Mouse (Mus musculus): Measurements from ENCODE around the gene Pkn1. TPM values are rescaled to one million over a fixed set of nuclear protein-coding genes. Genes with fewer than 3 reads are reported as not detected.

Gene Pkn1
- polyA plus RNA-seq, 1 experiment from 2014 or later, result 34.6 TPM

DNA sequence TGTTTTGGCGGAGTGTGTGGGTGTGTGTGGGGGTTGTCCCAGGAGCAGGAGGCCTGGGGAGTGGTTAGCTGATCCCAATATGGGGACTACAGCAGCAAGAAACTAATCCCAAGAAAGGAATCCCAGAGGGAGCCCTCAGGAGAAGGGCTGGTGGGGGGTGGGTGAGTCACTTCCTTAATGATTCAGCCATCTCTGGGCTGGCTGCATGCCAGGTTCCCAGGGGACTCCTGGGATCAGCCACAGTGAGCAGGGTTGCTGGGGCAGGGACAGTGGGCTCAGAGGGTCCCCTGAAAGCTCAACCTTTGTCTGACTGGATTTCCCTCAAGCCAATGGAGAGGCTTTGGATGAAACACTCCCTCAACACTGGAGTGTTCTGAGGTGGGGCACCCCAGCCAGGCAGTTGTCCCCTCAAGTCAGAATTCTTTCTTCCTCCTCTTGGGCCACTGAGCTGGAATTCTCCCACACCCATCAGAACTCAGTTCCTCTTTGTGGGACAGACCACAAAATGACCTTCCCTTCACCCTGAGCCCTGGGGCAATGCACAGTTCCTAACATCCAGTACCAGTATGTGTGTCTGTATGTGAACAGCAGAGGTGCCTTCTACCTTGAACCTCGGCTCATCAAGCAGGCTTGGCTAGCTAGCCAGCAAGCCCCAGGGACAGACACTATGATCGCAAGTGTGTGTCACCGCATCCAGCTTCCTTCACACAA is 39.0 kb upstream of the Pkn1 start:
- 75% methylated on average over 4 of the region's 4 CpGs for WGBS
- ATAC-seq (ENCODE audit: low FRiP score), result no peak
- Histone ChIP-seq H3K27me3 (peaks cover 39% of the 10 kb centered on the region), H3K36me3 (no peaks in the 10 kb centered on the region), H3K4me1 (peaks cover 14% of the 10 kb centered on the region), H3K27ac (no peak overlapping the region), H3K4me2 (replicated peaks) (no peak overlapping the region), H3K9ac (no peak overlapping the region), H3K4me3 (no peak overlapping the region), H3K9me3 (replicated peaks) (0 out of 2 replicates have a peak, but pooled peaks cover 6% of the 10 kb centered on the region)

DNA sequence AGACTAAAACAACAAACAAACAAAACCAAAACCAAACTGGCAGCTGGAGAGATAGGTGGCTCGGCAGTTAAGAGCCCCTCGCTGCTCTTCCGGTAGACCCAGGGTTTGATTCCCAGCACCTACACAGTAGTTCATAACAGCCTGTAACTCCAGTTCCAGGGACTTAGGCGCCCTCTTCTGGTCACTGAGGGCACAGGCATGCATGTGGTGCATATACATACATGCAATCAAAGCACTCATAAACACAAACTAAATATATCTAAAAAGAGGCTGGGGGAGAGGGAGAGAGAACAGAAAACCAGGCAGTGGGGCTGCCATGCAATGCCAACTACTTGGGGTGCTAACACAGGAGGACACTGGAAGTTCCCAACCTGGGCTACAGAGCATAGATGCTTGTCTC is 38.4 kb upstream of the Pkn1 start:
- H3K9ac ChIP-seq, result no peak overlapping the region
- H3K4me3 ChIP-seq, result no peak overlapping the region
- WGBS, result 88% methylated on average over 4 of the region's 4 CpGs
- ATAC-seq (ENCODE audit: low FRiP score), result no peak
- H3K36me3 ChIP-seq, result no peaks in the 10 kb centered on the region
- H3K9me3 ChIP-seq (replicated peaks), result 0 out of 2 replicates have a peak, but pooled peaks cover 6% of the 10 kb centered on the region
- H3K27me3 ChIP-seq, result peaks cover 33% of the 10 kb centered on the region
- no peak overlapping the region for H3K27ac ChIP-seq
- H3K4me1 ChIP-seq, result peaks cover 14% of the 10 kb centered on the region
- H3K4me2 ChIP-seq (replicated peaks), result no peak overlapping the region

DNA sequence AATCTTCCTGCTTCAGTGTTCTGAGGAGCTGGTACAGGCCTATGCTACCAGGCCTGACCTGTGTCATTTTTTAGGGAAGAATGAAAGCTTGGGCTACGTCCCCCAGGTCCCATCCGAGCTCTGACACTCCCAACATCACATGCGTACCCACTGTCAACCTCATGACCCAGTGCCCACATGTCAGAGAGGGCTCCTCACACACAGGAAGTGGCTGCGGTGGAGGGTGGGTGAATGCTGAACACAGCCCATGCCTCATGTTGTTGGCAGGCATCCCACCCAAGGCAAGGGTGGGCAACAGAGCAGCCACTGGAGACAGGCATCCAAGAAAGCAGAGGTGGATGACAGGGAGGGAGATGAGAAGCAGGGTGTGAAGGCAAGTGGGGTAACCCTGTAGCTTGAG is 37.7 kb upstream of the Pkn1 start:
- ATAC-seq (ENCODE audit: low FRiP score), result no peak
- WGBS, result 89% methylated on average over 4 of the region's 4 CpGs
- Histone ChIP-seq H3K4me1 (peaks cover 14% of the 10 kb centered on the region), H3K9ac (no peak overlapping the region), H3K9me3 (replicated peaks) (0 out of 2 replicates have a peak, but pooled peaks cover 6% of the 10 kb centered on the region), H3K27me3 (peaks cover 26% of the 10 kb centered on the region), H3K4me2 (replicated peaks) (no peak overlapping the region), H3K36me3 (no peaks in the 10 kb centered on the region), H3K4me3 (no peak overlapping the region), H3K27ac (no peak overlapping the region)

DNA sequence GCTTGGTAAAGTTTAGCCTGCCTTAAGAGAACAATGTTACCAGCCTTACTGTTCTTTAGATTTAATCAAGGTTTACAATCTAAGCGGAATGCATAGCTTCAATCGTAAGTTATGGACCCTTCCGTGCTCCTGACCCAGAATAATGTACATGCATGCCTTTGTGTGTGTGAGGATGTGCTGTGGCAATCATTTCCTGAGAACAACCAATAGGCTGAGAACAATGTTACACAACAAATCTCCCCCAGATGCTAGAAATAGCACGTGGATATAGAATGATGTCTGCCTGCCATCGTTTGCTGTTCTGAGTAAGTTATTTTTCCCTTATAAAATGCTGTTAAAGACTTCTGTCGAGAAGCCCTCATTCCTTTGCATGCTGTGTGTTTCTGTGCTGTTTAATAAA is 33.9 kb upstream of the Pkn1 start:
- Histone ChIP-seq H3K4me3 (no peak overlapping the region), H3K9ac (no peak overlapping the region), H3K36me3 (no peaks in the 10 kb centered on the region), H3K27ac (no peak overlapping the region), H3K4me2 (replicated peaks) (no peak overlapping the region), H3K4me1 (peaks cover 4% of the 10 kb centered on the region; the same call in 1 of the 2 replicates), H3K27me3 (no peaks in the 10 kb centered on the region; the same call in 1 of the 2 replicates), H3K9me3 (replicated peaks) (0 out of 2 replicates have a peak, but pooled peaks cover 6% of the 10 kb centered on the region)
- no peak for ATAC-seq (ENCODE audit: low FRiP score)
- WGBS, result 91% methylated on average over 6 of the region's 6 CpGs

DNA sequence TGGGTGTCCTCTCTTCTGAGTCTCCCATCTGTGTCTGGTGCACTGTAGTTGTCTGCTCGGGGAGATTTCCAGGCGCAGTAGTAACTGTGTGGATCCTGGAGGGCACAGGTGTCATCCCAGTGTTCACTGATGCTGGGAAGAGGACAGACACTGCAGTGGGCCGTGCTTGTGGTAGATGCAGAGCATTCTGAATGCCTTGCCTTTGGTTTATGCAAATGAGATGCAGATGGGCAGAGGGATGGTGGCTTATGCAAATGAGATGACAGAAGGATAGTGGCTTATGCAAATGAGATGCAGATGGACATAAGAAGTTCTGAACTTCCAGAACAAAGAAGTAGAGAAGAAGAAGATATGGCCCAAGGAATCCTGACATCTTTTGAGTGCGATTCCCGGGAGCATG is 32.9 kb upstream of the Pkn1 start:
- Histone ChIP-seq H3K4me1 (no peaks in the 10 kb centered on the region), H3K4me3 (no peak overlapping the region), H3K27me3 (no peaks in the 10 kb centered on the region; the same call in 1 of the 2 replicates), H3K4me2 (replicated peaks) (no peak overlapping the region), H3K27ac (no peak overlapping the region), H3K9me3 (replicated peaks) (no peaks in the 10 kb centered on the region), H3K9ac (no peak overlapping the region), H3K36me3 (no peaks in the 10 kb centered on the region)
- no peak for ATAC-seq (ENCODE audit: low FRiP score)
- 75% methylated on average over 5 of the region's 5 CpGs for WGBS

DNA sequence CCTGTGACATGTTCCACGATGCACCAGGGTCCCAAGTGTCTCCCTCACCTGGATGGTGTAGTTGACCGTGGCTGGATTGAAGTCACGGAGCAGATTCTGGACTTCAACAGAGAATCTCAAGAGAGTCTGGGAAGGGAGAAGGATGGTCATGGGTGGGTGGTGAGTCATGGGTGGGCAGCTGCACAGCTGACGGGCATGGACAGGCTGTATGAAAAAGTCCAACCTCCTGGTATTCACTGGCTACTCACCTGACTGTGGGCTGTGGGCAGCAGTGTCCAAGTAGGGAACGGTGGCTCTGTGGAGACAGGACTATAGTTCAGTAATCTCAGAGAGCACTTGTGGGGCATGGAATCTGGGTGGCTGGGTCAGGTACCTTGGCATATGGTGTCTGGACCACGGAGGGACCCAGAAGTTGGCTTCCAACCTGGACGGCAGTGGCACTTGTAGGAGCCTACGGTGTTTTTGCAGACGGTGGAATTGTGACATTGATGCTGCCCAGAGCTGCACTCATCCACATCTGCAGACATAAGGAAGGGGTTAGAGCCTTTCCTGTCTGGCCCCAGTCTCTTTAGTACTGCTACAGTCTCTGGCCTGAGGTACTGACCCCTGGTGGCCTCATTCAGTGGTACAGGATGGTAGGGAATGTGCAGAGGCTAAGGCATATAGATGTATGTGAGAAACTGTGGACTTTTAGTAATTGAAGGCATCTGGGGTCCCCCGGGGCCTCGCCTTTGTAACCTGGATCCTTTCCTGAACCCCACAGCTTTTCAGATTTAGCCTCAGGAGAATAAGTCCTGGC is 30.2 kb upstream of the Pkn1 start:
- Histone ChIP-seq H3K27me3 (no peaks in the 10 kb centered on the region), H3K27ac (no peak overlapping the region), H3K4me3 (no peak overlapping the region), H3K9ac (no peak overlapping the region), H3K9me3 (replicated peaks) (no peaks in the 10 kb centered on the region), H3K36me3 (peaks cover 16% of the 10 kb centered on the region), H3K4me2 (replicated peaks) (no peak overlapping the region), H3K4me1 (no peaks in the 10 kb centered on the region)
- 83% methylated on average over 11 of the region's 11 CpGs for WGBS
- ATAC-seq (ENCODE audit: low FRiP score), result no peak

DNA sequence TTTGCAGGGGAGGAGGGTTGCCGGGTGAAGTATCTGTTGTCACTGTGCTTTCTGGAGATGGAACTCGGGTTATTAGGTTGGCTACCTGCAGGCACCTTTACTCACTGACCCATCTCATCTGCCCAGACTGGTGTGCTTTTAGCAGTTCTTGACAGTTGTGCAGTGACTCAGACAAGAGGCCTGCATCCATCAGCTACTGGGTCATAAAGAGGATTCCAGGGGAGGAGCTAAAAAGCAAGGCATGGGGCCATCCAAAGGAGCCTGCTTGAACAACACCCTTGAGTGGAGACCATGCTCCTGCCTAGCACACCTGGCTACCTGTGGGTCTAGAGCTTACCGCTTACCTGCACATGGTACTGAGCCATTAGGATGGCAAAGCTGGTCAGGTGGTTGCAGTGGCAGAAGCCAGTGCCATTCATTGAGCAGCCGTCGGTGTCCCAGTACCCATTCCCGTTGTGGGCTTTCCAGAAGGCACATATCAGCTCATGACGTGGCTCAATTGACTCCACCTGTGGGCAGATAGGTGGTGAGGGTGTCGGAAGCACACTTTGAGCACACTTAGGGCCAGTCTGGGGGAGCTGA is 26.6 kb upstream of the Pkn1 start:
- Histone ChIP-seq H3K9ac (no peak overlapping the region), H3K9me3 (replicated peaks) (no peaks in the 10 kb centered on the region), H3K4me1 (no peaks in the 10 kb centered on the region), H3K4me2 (replicated peaks) (no peak overlapping the region), H3K36me3 (peaks cover 52% of the 10 kb centered on the region), H3K27ac (no peak overlapping the region), H3K27me3 (no peaks in the 10 kb centered on the region), H3K4me3 (no peak overlapping the region)
- WGBS, result 94% methylated on average over 8 of the region's 8 CpGs
- ATAC-seq (ENCODE audit: low FRiP score), result no peak; the same call in 1 of the 2 replicates

DNA sequence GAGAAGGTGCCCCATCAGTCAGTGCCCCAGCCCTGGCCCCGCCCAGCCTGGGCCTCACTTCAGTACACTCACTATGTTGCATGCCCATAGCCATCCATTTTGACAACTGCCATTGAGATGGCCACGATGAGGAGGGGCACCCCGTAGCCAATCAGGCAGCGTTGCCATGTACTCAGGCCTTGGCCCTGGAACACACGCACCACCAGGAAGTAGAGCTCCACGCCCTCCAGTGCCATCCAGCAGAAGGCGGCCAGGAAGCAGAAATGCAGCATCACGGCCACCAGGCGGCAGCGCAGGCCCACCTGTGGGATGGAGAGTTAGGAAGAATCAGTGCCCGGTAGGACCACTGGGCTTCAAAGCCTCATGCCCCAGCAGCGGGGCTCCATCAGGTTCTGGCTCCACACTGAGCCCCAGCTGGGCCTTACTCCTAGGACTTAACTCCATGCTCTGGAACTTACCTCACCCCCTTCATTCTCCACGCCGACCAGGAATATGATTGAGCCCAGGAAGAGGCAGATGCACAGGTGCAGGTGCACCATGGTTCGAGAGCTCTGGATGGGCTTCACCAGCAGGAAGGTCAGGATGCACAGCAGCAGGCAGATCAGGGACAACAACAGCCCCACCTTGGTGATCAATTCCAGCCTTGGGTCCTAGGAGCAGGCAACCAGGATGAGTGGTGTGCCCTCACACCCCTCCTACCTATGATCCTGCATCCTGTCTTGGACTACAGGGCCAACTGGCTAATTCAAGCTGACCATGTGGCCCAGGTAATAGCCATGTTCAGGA is 25.9 kb upstream of the Pkn1 start:
- H3K4me3 ChIP-seq, result no peak overlapping the region
- no peaks in the 10 kb centered on the region for H3K4me1 ChIP-seq
- H3K9ac ChIP-seq, result no peak overlapping the region
- no peaks in the 10 kb centered on the region for H3K9me3 ChIP-seq (replicated peaks)
- peak; percentile 53 for ATAC-seq (ENCODE audit: low FRiP score)
- no peak overlapping the region for H3K27ac ChIP-seq
- H3K27me3 ChIP-seq, result no peaks in the 10 kb centered on the region
- peaks cover 60% of the 10 kb centered on the region for H3K36me3 ChIP-seq
- no peak overlapping the region for H3K4me2 ChIP-seq (replicated peaks)
- WGBS, result 47% methylated on average over 15 of the region's 15 CpGs

DNA sequence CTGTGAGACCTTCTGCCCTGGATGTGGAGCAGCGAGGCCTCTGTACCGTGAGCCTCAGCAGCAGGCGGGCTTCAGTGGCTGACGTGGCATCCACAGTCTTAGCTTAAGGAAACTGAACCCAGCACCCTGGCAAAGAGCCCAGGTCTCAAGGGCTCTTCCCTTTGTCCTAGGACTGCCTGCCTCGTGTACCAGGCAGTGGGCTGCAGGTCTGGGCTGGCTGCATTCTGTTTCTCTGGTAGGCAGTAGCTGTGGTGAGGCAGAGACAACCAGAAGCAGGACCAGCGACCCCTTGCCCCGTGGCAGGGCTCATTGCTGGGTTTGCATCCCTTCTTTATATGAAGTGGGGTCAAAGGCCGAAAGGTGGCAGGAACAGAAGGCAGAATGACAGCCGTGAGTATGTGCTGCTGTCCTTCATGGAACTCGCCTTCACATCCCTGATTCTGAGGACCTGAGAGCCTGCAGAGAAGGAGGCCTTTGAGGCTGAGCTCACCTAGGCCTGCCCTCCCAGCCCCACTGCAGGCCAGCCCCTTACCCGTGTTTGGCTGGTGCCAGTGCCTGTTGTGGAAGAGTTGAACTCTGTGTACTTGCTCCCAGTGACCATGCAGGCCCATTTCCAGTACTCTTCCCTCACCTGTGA is 24.6 kb upstream of the Pkn1 start:
- Histone ChIP-seq H3K9ac (no peak overlapping the region), H3K36me3 (peaks cover 66% of the 10 kb centered on the region), H3K9me3 (replicated peaks) (no peaks in the 10 kb centered on the region), H3K4me2 (replicated peaks) (no peak overlapping the region), H3K27ac (no peak overlapping the region), H3K4me1 (no peaks in the 10 kb centered on the region; the same call in 1 of the 2 replicates), H3K4me3 (no peak overlapping the region), H3K27me3 (no peaks in the 10 kb centered on the region)
- WGBS, result 92% methylated on average over 11 of the region's 11 CpGs
- ATAC-seq (ENCODE audit: low FRiP score), result no peak

DNA sequence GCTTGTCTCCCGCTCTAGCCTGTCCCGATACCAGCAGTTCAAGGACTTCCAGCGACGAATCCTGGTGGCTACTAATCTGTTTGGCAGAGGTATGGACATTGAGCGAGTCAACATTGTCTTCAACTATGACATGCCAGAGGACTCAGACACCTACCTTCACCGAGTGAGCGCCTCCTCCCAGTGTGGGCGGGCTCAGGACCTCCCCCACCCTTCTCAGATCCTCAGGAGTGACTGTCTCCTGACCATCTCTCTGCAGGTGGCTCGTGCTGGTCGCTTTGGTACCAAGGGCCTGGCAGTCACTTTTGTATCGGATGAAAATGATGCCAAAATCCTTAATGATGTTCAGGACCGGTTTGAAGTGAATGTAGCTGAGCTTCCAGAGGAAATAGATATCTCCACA is 23.7 kb upstream of the Pkn1 start:
- Histone ChIP-seq H3K4me2 (replicated peaks) (no peak overlapping the region), H3K36me3 (peaks cover 66% of the 10 kb centered on the region), H3K27ac (no peak overlapping the region), H3K27me3 (no peaks in the 10 kb centered on the region), H3K9me3 (replicated peaks) (no peaks in the 10 kb centered on the region), H3K4me1 (no peaks in the 10 kb centered on the region; the same call in 1 of the 2 replicates), H3K9ac (no peak overlapping the region), H3K4me3 (no peak overlapping the region)
- WGBS, result 90% methylated on average over 12 of the region's 12 CpGs
- no peak for ATAC-seq (ENCODE audit: low FRiP score)

DNA sequence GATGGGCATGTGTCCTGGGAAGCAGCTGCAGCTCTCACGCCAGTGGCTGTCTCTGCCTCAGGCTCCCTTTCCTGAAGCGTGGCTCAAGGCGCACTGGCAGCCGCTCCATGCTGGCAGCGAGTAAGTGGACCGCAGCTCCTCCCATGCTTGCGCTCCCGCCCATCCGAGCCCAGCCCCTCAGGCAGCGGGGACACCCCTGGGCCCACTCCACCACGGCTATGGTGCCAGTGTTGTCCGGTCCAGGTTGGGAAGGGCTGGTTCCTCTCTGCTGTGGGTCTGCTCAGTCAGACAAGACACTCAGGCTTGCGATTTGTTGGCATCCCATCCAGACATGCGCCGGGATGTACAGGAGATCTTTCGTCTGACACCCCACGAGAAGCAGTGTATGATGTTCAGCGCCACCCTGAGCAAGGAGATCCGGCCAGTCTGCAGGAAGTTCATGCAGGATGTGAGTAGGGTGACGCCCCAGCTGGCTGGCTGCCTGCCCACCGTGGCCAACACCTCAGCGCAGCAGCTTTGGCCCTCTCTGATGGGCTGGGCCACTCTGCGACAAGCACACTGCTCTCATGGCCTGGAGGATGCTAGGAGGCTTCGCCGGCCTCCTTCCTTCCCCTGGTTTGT is 22.5 kb upstream of the Pkn1 start:
- WGBS, result 93% methylated on average over 25 of the region's 25 CpGs
- no peak overlapping the region for H3K4me3 ChIP-seq
- H3K27me3 ChIP-seq, result no peaks in the 10 kb centered on the region
- peaks cover 7% of the 10 kb centered on the region for H3K4me1 ChIP-seq
- H3K36me3 ChIP-seq, result peaks cover 66% of the 10 kb centered on the region
- no peak overlapping the region for H3K27ac ChIP-seq
- H3K9ac ChIP-seq, result no peak overlapping the region
- no peak for ATAC-seq (ENCODE audit: low FRiP score)
- no peaks in the 10 kb centered on the region for H3K9me3 ChIP-seq (replicated peaks)
- no peak overlapping the region for H3K4me2 ChIP-seq (replicated peaks)
